Mouse (Mus musculus): ENCODE data around the gene Rgs3. TPM values are rescaled to one million over a fixed set of nuclear protein-coding genes. Genes with fewer than 3 reads are reported as not detected.

Gene Rgs3
- total RNA-seq, 2 experiments from 2014 or later, result 37.0 to 58.7 TPM

DNA sequence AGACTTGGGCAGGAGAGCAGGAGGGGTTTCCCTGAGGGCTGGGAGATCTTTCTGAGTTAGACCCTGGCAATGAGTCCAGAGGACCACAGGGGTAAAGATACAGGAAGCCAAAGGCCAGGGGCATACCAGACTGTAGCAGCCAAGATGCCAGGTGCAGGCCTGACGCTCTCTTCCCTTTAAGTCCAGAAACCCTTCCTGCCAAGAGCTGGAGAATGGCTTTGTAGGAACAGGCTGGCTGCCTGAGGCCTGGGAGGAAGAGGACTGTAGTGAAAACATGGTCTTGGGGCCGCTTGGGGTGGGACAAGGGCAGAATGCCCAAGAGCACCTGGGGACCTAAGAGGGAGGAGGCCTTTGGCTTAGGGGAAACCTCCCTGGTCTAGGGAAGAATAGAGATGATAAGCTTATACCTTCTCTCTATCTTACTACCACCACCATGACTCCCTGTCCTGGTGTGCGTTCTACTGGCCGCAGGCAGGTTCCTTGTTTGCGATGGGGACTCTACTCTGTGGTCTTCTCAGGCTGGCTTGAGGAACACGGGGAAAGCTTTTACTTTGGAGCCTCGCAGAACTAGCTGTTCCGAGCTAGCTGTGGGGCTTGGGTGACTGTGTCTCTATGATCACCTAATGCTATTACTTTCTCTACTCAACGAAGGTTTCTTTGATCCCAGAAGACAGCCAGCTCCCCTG, 46.4 kb downstream of the Rgs3 start:
- DNase-seq, result no peak

DNA sequence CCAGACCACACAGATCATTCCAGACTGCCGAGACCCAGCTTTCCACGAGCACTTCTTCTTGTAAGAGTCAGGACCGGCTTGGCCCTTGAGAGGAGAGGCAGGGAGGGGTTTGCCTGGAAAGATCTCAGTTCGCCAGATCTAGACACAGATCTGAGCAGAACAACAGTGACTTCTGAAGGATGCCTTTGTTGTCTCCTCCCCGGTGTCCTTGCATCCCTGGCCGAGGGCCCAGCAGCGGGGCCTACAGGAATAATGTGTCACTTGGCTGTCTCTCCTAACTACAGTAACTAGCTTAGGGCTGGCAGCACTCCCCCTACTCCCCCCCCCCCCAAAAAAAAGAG, 46.9 kb downstream of the Rgs3 start:
- peak; percentile 85 for DNase-seq

DNA sequence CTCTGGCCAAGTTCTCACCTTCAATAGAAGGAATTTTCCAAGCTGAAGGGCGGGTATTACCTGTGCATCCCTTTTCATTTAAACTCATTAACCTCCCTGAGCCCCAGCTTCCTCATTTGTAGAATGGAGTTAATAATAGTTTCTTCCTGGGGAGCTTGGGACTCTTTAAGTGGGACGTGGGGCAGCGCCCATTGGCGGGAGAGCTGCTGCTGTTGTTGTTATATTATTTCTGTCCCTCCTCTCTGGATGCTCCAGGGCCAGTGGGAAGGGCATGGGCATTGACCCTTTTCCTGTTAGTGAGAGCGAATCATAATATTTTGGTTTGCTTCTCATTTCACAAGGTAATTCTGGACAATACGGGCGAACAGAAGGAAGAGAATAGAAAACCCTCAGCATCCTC, 47.3 kb downstream of the Rgs3 start:
- no peak for DNase-seq

DNA sequence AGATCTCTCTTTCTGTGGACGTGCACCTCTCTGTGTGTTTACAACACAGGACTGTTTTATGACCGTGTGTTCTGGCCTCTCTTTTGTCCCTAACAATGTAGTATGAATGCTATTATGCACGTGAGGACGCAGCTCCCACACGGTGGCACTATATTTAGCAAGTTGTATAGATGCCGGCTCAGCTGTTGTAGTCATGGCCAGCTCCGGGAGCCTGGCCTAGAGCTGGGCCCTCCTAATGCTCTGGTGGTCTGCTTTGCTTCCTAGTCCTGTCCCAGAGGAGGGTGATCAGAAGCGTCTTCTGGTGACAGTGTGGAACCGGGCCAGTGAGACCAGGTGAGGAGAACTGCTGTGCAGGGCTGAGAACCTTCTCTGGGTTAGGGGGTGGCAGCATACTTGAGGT, 47.7 kb downstream of the Rgs3 start:
- no peak for DNase-seq

DNA sequence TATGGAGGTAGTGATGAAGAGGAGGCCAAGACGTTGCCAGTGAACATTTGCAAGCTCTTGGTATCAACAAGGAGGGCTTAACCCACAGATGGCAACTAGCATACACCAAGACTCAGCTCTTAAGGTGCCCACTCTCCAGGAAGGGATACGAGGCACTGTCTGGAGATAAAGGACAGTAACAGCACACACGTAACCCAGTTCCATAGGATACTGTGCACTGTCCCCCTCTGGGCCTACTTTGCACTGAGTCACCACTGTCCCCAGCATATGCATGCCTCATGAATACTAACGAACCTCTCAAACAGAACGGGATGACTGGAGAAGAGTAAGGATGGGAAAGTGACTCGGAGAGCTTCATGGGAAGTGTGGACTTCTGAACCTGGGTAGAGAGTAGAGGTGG, 48.2 kb downstream of the Rgs3 start:
- no peak for DNase-seq

DNA sequence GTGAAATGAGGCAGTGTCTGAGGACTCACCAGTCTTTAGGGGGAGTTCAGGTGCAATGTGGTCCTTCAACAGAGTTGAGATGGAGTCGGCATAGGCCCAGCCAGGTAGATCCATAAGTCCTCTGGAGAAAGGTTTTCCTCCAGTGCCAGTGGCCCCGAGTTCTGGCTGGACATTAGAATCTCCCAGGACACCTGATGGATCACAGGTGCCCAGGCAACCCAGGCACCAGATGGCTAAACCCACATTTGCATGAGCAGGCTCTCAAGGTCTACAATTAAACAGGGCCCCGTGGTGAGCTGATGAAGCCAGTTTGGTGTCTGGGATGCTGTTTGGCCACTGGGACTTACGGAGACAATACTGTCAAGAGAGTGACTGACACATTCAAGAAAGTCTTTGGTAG, 49.7 kb downstream of the Rgs3 start:
- no peak for DNase-seq

DNA sequence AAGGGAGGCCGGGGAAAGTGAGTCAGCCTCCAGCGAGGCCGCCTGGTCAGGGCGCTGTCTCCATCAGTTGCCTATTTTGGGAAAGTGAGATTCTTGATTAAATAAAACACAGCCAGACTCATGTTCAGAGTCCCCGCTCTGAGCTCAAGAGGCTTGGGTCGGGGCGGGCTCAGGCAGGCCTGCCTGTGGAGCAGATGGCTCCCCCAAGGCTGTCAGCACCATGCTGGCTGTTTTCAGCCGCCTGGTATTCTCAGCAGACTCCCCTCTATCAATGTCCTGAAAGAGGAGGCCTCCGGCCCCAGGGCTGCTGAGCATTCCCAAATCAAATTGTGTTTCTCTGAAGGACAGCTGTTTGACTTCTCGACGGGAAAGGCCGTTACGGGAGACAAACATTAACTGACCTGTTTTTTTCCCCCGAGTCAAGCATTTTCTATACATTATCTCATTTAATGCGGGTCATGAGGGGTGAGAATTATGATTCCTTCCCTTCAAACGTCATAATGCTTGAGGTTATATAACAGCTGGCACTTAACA, 50.6 kb downstream of the Rgs3 start:
- DNase-seq, result peak; percentile 28

DNA sequence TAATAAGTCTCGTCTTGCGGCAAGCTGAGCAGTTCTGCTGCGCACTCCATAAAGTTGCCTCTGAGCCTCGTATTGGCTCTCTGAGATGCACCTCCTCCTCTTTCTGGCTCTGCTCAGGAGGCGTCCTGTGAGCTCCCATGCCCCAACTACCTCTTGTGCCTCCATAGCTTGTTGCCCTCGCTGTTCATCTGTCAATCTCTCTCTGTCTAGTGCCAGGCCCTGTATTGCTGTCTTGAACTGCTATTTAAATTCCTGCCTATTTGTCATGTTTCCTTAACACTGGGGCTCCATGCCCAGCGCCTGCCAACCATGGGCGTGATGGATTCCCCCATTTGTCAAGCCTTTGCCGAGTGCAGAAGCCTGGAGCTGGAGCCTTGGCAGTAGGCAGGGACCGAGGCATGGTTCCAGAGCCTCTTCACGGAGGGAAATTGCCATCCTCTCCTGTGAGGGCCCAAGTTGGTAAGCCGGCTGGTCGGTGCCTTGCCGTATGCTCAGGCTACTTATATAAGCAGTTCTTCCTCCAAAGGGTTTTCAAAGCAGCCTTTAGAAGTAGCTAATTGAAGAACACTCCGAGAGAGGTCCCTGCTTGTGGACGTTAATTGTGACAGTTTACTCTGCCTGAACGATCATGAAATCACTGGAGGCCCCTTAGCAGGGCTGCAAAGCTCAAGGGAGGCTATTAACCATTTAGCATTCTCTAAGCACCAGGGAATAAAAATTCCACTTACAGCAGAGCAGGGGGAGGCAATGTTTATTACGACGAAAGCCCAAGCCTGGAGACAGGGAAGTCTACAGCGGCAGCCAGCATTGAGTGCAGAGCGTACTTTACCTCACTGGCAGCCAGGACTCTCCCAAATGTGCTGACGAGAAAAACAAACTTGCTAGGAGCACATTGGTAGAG, 53.2 kb downstream of the Rgs3 start:
- DNase-seq, result peak; percentile 84

DNA sequence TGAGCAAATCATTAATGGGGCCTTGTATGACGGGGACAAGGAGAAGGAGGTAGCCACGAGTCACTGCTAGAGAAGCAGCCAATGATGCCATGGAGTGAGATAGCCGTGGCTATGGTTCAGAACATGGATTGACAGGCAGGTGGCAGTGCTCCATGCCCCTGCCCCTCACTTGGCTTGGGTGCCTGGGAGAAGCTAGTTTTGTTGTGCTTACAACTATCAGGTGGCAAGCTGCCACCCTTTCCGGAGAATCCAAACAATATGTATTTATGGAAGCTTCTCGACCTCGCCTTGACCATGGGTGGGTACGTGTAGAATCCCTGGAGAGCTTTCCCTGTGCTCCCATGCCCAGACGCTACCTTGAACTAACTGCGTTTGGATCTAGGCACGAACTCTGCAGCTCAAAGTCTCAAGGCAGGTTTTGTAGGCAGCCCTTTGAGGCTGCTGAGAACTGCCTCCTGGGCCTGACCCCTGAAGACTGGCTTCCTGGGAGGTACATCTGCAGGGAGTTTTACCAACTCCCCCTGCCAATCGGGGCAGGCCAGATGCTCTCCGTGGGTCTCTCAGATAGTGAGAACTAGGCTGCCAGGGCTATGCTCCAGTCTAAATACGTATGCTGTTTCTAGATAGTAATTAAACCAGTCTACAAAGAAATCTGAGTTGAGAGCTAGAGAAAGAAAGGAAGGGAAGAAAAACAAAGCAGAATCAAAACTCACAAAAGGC, 54.2 kb downstream of the Rgs3 start:
- no peak for DNase-seq

DNA sequence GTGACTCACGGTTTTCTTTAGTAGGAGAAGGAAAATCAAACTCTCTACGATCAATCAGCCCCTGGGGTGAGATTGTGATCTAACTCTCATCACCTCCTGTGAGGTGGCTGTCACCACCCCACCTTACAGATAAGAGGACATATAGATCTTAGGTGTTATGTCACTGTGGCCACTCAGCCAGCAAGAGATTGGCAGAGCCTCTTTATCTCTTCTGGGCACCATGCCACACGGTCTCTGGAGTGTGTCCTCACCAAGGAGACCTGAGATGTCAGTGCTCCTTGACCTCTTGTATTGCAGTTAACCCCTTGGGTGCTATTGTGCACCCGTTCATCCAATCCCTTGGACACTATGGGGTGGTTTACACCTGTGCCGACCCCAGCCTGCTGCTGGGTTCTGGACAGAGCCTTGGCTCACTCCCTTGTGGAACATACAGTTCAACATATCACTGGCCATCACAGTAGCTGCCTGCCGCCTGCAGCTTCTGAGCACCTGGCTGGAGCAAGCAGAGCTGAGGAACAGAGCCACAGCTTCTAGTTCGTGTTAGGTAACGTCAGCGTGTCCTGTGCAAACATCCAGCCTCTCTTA, 58.3 kb downstream of the Rgs3 start:
- no peak for DNase-seq

DNA sequence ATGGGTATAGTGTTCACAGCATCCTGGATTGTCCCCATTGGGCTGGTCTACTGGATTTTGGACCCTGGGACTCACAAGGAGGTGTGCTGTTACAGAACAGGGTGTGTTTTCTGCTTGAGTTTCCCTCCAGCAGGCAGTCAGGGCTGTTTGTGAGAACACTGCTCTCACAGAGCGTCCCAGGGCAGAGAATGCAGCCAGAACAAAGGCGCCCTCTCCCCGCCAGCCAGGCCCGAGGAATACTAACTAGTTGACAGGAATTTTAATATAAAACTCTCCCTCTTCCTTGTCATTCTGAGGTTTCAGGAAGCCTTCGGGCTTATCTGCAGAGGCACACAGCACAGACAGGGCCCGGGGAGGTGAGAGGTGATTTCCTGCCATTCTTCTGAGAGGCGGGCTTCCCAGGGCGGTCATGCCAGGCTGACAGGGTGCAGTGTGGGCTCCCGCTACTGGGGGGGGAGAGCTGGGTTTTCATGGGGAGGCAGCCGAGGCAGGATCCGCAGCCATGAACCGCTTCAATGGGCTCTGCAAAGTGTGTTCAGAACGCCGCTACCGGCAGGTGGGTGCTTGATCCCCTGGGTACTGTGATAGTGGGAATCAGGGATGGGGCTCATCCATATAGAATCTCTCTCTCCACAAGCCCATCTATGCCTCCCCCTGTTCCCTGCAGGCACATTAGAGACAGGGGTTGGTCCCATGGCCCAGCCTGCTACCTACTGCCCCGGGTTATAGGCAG, 59.8 kb downstream of the Rgs3 start:
- DNase-seq, result peak; percentile 56

DNA sequence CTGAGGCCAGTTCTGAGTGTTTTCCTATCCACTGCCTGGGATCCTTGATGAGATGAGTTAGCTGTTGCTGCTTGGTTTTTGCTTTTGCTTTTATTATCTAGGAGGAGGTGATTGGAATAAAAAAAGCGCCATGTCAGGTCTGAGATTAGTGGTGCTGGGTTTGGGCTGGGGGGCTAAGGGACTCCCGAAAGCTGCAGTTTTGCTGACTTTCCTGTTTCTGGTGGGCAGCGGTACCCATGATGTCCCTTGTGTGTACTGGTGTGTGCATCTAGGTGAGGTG, 60.3 kb downstream of the Rgs3 start:
- DNase-seq, result no peak

DNA sequence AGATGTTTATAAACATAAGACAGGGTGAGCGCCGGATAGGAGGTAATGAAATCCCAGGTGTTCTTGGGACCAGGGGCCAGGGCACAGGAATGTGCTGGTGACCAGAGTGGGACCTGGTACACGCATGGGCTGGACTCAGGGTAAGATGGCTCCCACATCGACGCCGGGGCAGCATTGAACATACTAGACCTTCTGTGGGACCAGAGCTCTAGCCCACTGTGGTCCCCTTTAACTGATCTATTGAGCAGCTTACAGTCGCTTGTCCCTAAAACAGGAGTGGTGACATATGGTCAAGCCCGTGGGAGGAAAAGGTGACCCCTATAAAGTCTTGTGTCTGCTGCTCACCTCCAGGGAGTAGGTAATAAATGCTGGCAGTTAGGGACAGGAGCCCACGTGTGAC, 61.5 kb downstream of the Rgs3 start:
- DNase-seq, result no peak

DNA sequence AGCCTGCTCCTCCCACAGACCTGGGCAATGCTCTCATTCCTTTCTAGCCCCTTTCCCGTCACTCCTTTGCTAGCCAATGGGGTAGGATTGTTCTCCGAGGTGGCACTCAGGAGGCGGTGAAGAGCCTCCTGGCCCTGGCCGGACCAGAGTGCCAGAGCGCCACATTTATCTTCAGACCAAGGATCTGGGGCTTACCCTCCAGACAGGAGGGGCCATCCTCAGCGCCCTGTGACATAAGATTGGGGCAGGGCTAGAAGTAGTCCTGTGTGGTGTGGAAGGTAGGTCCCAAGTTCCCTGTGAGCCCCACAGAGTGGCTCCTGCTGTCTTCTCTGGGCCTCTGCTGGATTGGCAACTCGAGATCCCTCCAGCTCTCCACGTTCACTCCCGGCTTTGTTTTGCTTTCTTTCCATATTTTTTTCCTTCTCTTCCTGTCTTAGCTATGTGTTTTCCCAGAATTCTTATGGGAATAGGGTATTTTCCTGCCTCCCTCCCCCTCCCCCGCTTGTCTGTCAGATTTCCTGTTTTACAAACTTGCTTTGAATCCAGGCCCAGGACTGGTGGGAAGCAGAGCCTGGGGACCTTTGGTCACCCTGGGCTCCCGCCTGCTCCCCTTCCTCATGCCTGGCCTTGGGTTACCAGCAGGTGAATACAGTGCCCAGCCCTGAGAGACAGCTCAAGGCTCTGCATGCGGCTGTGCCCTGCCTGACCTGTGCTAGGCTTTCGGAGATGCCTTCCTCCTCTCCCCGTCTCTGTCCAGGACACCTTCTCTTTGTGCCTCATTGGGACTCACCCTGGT, 62.4 kb downstream of the Rgs3 start:
- no peak for DNase-seq

DNA sequence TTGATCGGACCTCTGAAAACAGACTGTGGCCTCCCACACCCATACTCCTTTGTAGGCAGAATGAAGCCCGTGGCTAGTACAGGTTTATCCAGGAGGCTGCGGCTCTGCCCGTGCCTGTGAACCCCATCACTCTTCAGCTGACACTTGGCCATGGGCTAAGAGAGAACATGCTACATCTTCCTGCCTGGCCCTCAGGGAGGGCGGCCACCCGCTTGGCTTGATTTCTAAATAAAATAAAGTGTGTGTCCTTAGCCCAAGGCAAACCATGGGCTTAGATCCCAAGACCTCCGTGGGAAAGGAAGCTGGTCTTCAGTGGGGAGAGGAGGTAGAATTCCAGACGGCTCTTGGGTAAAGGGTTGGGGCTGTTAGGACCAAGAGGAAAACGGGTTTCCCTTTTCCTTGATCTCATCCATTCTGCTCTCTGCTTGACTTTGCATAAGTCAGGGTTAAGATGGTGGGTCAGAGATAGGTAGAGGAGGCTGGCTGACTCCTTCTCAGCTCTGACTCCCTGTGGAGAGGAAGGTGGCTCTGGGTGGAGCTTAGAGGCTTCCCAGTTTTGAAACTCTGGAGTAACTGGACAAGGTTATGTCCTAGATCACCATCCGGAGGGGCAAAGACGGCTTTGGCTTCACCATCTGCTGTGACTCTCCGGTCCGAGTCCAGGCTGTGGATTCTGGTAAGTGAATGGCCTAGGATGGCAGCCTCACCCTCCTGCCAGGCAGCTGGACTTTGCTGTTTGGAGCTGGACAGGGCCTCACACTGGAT, 63.8 kb downstream of the Rgs3 start:
- no peak for DNase-seq

DNA sequence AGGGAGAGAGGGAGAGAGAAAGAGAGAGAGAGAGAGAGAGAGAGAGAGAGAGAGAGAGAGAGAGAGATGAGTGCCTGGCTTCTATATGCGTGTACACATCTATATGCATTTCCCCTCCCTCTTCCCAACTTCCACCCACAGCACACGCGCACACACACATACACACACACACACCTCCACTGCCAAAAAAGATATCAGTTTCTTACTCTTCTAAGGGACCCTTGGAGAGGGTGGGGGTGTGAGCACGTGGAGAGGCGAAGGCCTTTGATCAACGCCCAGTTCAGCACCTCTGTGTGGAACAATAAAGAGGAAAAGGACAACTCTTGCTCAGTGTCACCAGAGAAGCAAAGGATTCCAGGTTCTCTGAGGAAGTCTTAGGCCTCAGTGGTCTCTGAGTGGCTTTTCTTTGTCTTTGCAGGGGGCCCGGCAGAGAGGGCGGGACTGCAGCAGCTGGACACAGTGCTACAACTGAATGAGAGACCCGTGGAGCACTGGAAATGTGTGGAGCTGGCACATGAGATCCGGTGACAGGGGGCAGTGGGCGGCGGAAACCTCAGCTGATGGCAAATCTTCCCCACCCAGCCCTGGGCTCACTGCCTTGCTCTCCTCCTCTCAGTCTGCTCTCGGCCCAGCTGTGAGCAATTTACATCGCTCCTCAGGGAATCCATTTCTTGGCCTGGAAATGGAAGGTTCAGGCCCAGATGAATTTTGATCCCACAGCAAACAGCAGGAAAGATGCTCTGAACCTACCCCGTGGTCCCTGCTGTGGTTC, 65.2 kb downstream of the Rgs3 start:
- DNase-seq, result no peak

DNA sequence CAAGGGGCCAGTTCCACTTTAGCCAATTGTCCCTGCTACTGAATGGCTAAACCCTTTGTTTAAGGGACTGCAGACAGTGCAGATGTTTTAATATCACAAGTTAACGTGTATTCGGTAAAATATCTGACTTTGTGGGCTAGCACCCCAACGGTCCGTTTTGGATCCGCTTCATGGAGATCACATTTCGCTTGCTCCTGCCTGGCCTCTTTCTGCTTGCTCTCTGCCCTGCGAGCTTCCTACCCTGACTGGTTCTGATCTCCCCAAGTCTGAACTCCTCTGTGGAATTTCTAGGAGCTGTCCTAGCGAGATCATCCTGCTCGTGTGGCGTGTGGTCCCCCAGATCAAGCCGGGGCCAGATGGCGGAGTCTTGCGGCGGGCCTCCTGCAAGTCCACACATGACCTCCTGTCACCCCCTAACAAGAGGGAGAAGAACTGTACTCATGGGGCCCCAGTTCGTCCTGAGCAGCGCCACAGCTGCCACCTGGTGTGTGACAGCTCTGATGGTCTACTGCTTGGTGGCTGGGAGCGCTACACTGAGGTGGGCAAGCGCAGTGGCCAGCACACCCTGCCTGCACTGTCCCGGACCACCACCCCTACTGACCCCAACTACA, 65.9 kb downstream of the Rgs3 start:
- no peak for DNase-seq

DNA sequence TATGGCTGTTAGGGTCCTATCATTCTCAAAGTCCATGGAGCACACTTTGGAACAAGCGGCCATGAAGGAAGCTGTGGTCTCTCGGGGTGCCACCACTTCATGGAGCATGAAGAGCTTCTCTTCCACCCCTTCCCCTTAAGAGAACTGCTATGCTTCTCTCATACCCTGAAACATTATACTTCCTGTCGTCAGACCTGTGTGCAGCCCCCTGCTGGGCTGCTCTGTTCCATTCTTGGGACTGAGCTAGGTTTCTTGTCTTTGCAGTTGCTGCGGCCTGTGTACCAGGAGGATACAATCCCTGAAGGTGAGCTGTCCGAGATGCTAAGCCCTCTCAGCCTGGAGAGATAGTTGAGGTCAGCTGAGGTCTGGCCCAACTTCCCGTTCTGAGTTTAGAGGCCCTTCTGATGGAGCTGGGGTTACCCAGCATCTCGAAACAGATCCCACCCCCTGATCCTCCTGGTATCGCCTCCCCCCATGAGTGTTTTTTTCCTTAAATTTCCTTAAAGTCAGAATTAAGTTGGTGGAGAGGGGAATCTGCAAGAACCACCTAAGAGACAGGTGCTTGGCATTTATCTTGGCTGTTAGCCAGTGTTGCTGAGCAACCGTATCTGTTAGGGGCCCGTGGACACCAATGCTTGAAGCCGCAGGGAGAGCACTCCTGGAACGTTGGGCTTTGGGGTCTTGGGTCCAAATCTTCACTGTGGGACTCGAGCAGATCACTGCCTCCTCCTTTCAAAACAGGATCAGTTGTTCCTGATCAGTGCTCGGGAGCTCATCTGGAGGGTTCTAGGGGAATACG, 66.8 kb downstream of the Rgs3 start:
- no peak for DNase-seq
